Mouse (Mus musculus) right cerebral cortex, postnatal 10 days (tissue): ENCODE data around the gene Vmn1r169.
"Not testable (repeated sequence)": the region's sequence is repeated elsewhere in the genome, so short reads cannot be mapped to it uniquely, and the experiment has no call there.

Source experiments
- DNase-seq, 2 experiments: peaks; one replicate each; pipeline ENCODE4 v3.0.0; 2021; ENCODE audit warnings: low spot score in 2 of 2

Gene Vmn1r169

DNA sequence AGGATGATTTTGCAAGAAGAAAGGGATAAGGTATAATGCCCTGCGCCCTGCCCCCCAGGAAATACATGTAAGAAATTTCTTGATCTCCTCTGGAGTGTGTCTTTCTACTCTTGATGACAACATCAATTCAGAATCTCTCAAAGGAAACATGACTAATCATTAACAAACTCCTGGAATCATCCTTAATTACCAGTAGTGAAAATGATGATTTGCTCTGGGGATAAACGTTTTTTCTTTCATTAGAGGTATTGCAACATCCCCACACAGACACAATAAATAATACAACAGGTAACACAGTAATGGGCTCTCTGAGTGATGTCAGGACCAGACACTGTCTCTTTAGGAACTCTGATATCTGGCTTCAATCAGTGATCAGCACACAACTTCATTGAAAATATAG lies at the start of gene Vmn1r169:
Gene Vmn1r169 (plus strand): TSS at position 301 of the 400 bp plus-strand sequence.
- DNase-seq = not testable (repeated sequence)

DNA sequence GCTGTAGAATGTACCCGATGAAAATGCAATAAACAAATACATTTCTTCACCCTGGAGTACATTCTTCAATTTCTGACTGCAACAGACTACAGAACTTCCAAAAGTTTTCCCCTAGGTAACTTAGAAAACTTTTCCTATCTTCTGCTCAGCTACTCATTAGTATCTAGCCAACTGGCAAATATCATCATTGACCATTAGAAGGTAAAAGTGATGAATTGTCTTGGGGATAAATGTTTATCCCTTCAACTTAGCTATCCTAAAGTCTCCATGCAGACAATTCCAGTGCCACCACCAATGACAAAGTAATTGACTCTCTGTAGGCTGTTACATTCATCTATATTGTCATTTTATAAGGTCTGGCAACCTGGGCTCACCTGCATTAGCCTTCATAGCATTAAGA lies 35.9 kb upstream of the Vmn1r169 start, which contains the start of gene Vmn1r168:
Gene Vmn1r168 (plus strand): TSS at position 301 of the 400 bp plus-strand sequence.
- not testable (repeated sequence) for DNase-seq

DNA sequence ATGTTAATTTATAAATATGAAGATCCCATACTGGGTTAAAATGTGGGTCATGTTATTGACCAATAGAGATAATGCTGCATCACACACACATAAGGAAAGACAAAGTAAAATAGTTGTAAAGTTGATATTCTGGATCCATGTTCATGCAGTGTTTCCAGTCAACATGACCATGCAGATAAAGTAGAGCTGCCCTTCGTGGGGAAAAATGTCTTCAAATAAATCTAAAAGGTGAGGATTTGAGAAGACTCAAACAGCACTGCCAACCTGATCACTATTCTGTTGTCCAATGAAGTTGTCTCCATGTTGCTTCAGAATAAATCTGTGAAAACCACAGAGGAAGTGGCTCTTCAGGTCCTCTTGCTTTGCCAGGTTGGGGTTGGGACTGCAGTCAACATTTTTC lies 30.5 kb downstream of the Vmn1r169 start, which contains the start of gene Vmn1r170:
Gene Vmn1r170 (plus strand): TSS at position 301 of the 400 bp plus-strand sequence.
- DNase-seq = not testable (repeated sequence)
